In genomic region chr10:12991953-12992352, GRCm38 (mm10) we compare ENCODE assay signal across 25 mouse cellular contexts. TPM values are rescaled to one million over a fixed set of nuclear protein-coding genes. Genes with fewer than 3 reads are reported as not detected.
DNase-seq lines count a peak whose midpoint lies in the region; ATAC-seq lines count a peak whose summit lies in the region.
"Had no signal": no experiment of that assay in that cellular context is flagged by ENCODE, and none has a peak within 500 bp of the region (broad histone marks: within the 10 kb centered on the region; RNA-seq: fewer than 3 reads in every experiment).

No protein-coding gene starts in this region.

- ATAC-seq in midbrain, embryonic 14.5 days (ENCODE audit: low FRiP score, low TSS enrichment), result 0 out of 2 replicates have a peak, but pooled peaks have one; percentile 28
- ATAC-seq in midbrain, embryonic 16.5 days, result no peak
- ATAC-seq in liver, embryonic 13.5 days (ENCODE audit: low read depth), result peak; percentile 26; the same call in 1 of the 2 replicates
- ATAC-seq in kidney, embryonic 16.5 days (ENCODE audit: low FRiP score, low TSS enrichment), result no peak; the same call in 1 of the 2 replicates
- ATAC-seq: forebrain, embryonic 13.5 days; inflammation-experienced regulatory T-cells, adult 6 months; lung, postnatal 0 days; midbrain, embryonic 15.5 days had no signal

- H3K9me3 ChIP-seq in heart, embryonic 10.5 days, result no peaks in the 10 kb centered on the region
- no peaks in the 10 kb centered on the region for H3K9me3 ChIP-seq in midbrain, embryonic 14.5 days (ENCODE audit: control insufficient read depth, low read length)
- no peaks in the 10 kb centered on the region for H3K9me3 ChIP-seq in midbrain, embryonic 16.5 days (replicated peaks; ENCODE audit: control insufficient read depth, low read length, poor library complexity, severe bottlenecking)
- no peaks in the 10 kb centered on the region for H3K9me3 ChIP-seq in liver, embryonic 13.5 days (replicated peaks)
- H3K9me3 ChIP-seq in kidney, embryonic 16.5 days (ENCODE audit: low read length), result no peaks in the 10 kb centered on the region
- H3K9me3 ChIP-seq: embryonic facial prominence, embryonic 13.5 days; forebrain, embryonic 13.5 days; limb, embryonic 12.5 days; liver, embryonic 15.5 days; midbrain, embryonic 15.5 days; stomach, embryonic 15.5 days had no signal

- WGBS in heart, embryonic 10.5 days, result 80% methylated on average over 5 of the region's 5 CpGs
- WGBS in midbrain, embryonic 14.5 days, result 83% methylated on average over 5 of the region's 5 CpGs
- WGBS in midbrain, embryonic 16.5 days, result 85% methylated on average over 5 of the region's 5 CpGs
- WGBS in liver, embryonic 13.5 days (ENCODE audit: insufficient replicate concordance), result 64% methylated on average over 5 of the region's 5 CpGs
- 88% methylated on average over 5 of the region's 5 CpGs for WGBS in kidney, embryonic 16.5 days

- no peaks in the 10 kb centered on the region for H3K27me3 ChIP-seq in heart, embryonic 10.5 days (ENCODE audit: insufficient read depth, poor library complexity, severe bottlenecking)
- no peaks in the 10 kb centered on the region for H3K27me3 ChIP-seq in midbrain, embryonic 14.5 days (ENCODE audit: control insufficient read depth, insufficient read depth, low read length)
- H3K27me3 ChIP-seq in midbrain, embryonic 16.5 days (ENCODE audit: control insufficient read depth, insufficient read depth, low read depth, low read length), result no peaks in the 10 kb centered on the region
- no peaks in the 10 kb centered on the region for H3K27me3 ChIP-seq in liver, embryonic 13.5 days
- no peaks in the 10 kb centered on the region for H3K27me3 ChIP-seq in kidney, embryonic 16.5 days (ENCODE audit: insufficient read depth, low read length)
- H3K27me3 ChIP-seq: embryonic facial prominence, embryonic 13.5 days; forebrain, embryonic 13.5 days; limb, embryonic 12.5 days; liver, embryonic 15.5 days; midbrain, embryonic 15.5 days; stomach, embryonic 15.5 days had no signal

- H3K4me1 ChIP-seq in heart, embryonic 10.5 days, result peaks cover 15% of the 10 kb centered on the region
- no peaks in the 10 kb centered on the region for H3K4me1 ChIP-seq in midbrain, embryonic 14.5 days (ENCODE audit: control insufficient read depth, insufficient read depth, low read length)
- H3K4me1 ChIP-seq in midbrain, embryonic 16.5 days (ENCODE audit: control insufficient read depth, insufficient read depth, low read length), result no peaks in the 10 kb centered on the region
- H3K4me1 ChIP-seq in liver, embryonic 13.5 days (replicated peaks), result peaks cover 25% of the 10 kb centered on the region
- H3K4me1 ChIP-seq in kidney, embryonic 16.5 days (ENCODE audit: insufficient read depth, low read length), result no peaks in the 10 kb centered on the region
- H3K4me1 ChIP-seq: embryonic facial prominence, embryonic 13.5 days; limb, embryonic 12.5 days; midbrain, embryonic 15.5 days; stomach, embryonic 15.5 days had no signal

- intact Hi-C loops in heart, postnatal 25 days (cut with DNase I), result no loop called here

- 0 out of 2 replicates have a peak overlapping the region, but pooled peaks have one; percentile 29 for H3K27ac ChIP-seq in heart, embryonic 10.5 days
- no peak overlapping the region for H3K27ac ChIP-seq in midbrain, embryonic 14.5 days (replicated peaks; ENCODE audit: low read depth, low read length)
- no peak overlapping the region for H3K27ac ChIP-seq in midbrain, embryonic 16.5 days (ENCODE audit: low read length)
- H3K27ac ChIP-seq in liver, embryonic 13.5 days, result no peak overlapping the region
- H3K27ac ChIP-seq in kidney, embryonic 16.5 days (ENCODE audit: low read length), result no peak overlapping the region
- H3K27ac ChIP-seq: embryonic facial prominence, embryonic 13.5 days; forebrain, embryonic 13.5 days; hindbrain, embryonic 14.5 days; limb, embryonic 12.5 days; liver, embryonic 15.5 days; macrophage; midbrain, embryonic 15.5 days; stomach, embryonic 15.5 days had no signal

- no peak overlapping the region for H3K9ac ChIP-seq in midbrain, embryonic 14.5 days (replicated peaks; ENCODE audit: low read length)
- no peak overlapping the region for H3K9ac ChIP-seq in midbrain, embryonic 16.5 days (ENCODE audit: low read depth, low read length)
- H3K9ac ChIP-seq in liver, embryonic 13.5 days, result no peak overlapping the region
- H3K9ac ChIP-seq in kidney, embryonic 16.5 days (replicated peaks; ENCODE audit: low read length), result no peak overlapping the region
- H3K9ac ChIP-seq: embryonic facial prominence, embryonic 13.5 days; forebrain, embryonic 13.5 days; hindbrain, embryonic 14.5 days; limb, embryonic 12.5 days; liver, embryonic 15.5 days; midbrain, embryonic 15.5 days; stomach, embryonic 15.5 days had no signal

- no peak overlapping the region for H3K4me3 ChIP-seq in heart, embryonic 10.5 days
- no peak overlapping the region for H3K4me3 ChIP-seq in midbrain, embryonic 14.5 days (replicated peaks; ENCODE audit: low read depth, low read length)
- no peak overlapping the region for H3K4me3 ChIP-seq in midbrain, embryonic 16.5 days (ENCODE audit: low read depth, low read length)
- H3K4me3 ChIP-seq in liver, embryonic 13.5 days (replicated peaks), result no peak overlapping the region
- no peak overlapping the region for H3K4me3 ChIP-seq in kidney, embryonic 16.5 days (ENCODE audit: low read length)
- H3K4me3 ChIP-seq: embryonic facial prominence, embryonic 13.5 days; forebrain, embryonic 13.5 days; limb, embryonic 12.5 days; liver, embryonic 15.5 days; midbrain, embryonic 15.5 days; stomach, embryonic 15.5 days had no signal

- no peak for DNase-seq in heart, embryonic 10.5 days (ENCODE audit: low spot score)
- DNase-seq in heart, postnatal 25 days (ENCODE audit: low spot score), result no peak
- no peak for DNase-seq in midbrain, embryonic 14.5 days
- DNase-seq in liver, embryonic 13.5 days, result no peak
- DNase-seq in adrenal gland, adult 8-10 months, result no peak
- DNase-seq: adrenal gland, postnatal 10 days; cerebellum, adult 18-20 months; cerebellum, postnatal 14 days; gastrocnemius, postnatal 36 days; kidney, adult 18-20 months; kidney, postnatal 10 days; thymus, adult 2 months; thymus, postnatal 4 days had no signal

- H3K36me3 ChIP-seq in heart, embryonic 10.5 days, result no peaks in the 10 kb centered on the region
- H3K36me3 ChIP-seq in midbrain, embryonic 14.5 days (ENCODE audit: control insufficient read depth, insufficient read depth, low read length), result no peaks in the 10 kb centered on the region
- H3K36me3 ChIP-seq in midbrain, embryonic 16.5 days (ENCODE audit: control insufficient read depth, insufficient read depth, low read length), result no peaks in the 10 kb centered on the region
- no peaks in the 10 kb centered on the region for H3K36me3 ChIP-seq in liver, embryonic 13.5 days
- H3K36me3 ChIP-seq in kidney, embryonic 16.5 days (ENCODE audit: insufficient read depth, low read length), result no peaks in the 10 kb centered on the region
- H3K36me3 ChIP-seq: embryonic facial prominence, embryonic 13.5 days; limb, embryonic 12.5 days; liver, embryonic 15.5 days; midbrain, embryonic 15.5 days; stomach, embryonic 15.5 days had no signal

- H3K4me2 ChIP-seq in midbrain, embryonic 14.5 days (ENCODE audit: low read length), result no peak overlapping the region
- no peak overlapping the region for H3K4me2 ChIP-seq in midbrain, embryonic 16.5 days (ENCODE audit: low read length)
- no peak overlapping the region for H3K4me2 ChIP-seq in liver, embryonic 13.5 days
- no peak overlapping the region for H3K4me2 ChIP-seq in kidney, embryonic 16.5 days (replicated peaks; ENCODE audit: low read depth, low read length)
- H3K4me2 ChIP-seq: embryonic facial prominence, embryonic 13.5 days; forebrain, embryonic 13.5 days; hindbrain, embryonic 14.5 days; limb, embryonic 12.5 days; liver, embryonic 15.5 days; midbrain, embryonic 15.5 days; stomach, embryonic 15.5 days had no signal

RNA-seq across cellular contexts. Expression of gene Sf3b5, which starts 13.2 kb away (rescaled TPM):
- 39.0 and 42.9 TPM in 2 replicates for polyA plus RNA-seq in heart, embryonic 10.5 days (2016; fragmentation: Nextera tagmentation; extraction: Ambion mirVana)
- 1 to 10 TPM; 6.3 to 6.9 TPM for total RNA-seq in heart, postnatal 25 days (2021)
- polyA plus RNA-seq in midbrain, embryonic 14.5 days (2014; fragmentation: Nextera tagmentation; extraction: Ambion mirVana), result 25.3 and 29.1 TPM in 2 replicates
- polyA plus RNA-seq in midbrain, embryonic 16.5 days (2015; fragmentation: Nextera tagmentation; extraction: Ambion mirVana), result 20.4 and 20.8 TPM in 2 replicates
- 26.0 and 28.3 TPM in 2 replicates for polyA plus RNA-seq in liver, embryonic 13.5 days (2015; fragmentation: Nextera tagmentation; extraction: Ambion mirVana)
- 35.1 and 38.0 TPM in 2 replicates for polyA plus RNA-seq in kidney, embryonic 16.5 days (2015; fragmentation: Nextera tagmentation; extraction: Ambion mirVana)
- total RNA-seq in adrenal gland, adult 8-10 months (2022), result 10 to 100 TPM; 11.5 to 14.3 (median 12.5) TPM

RNA-seq across cellular contexts. Expression of gene Stx11, which starts 27.9 kb away (rescaled TPM):
- 5.3 and 6.0 TPM in 2 replicates for polyA plus RNA-seq in heart, embryonic 10.5 days (2016; fragmentation: Nextera tagmentation; extraction: Ambion mirVana)
- 1 to 10 TPM; 1.7 to 2.2 TPM for total RNA-seq in heart, postnatal 25 days (2021)
- 0.93 and 2.4 TPM in 2 replicates for polyA plus RNA-seq in midbrain, embryonic 14.5 days (2014; fragmentation: Nextera tagmentation; extraction: Ambion mirVana)
- polyA plus RNA-seq in midbrain, embryonic 16.5 days (2015; fragmentation: Nextera tagmentation; extraction: Ambion mirVana), result 1.3 and 1.7 TPM in 2 replicates
- polyA plus RNA-seq in liver, embryonic 13.5 days (2015; fragmentation: Nextera tagmentation; extraction: Ambion mirVana), result 12.5 and 13.6 TPM in 2 replicates
- 2.3 and 2.4 TPM in 2 replicates for polyA plus RNA-seq in kidney, embryonic 16.5 days (2015; fragmentation: Nextera tagmentation; extraction: Ambion mirVana)
- 10 to 100 TPM in 1 of 4 experiments, 1 to 10 TPM in 3; 7.7 to 10.2 (median 8.5) TPM for total RNA-seq in adrenal gland, adult 8-10 months (2022)

Comparison
In these comparisons a context has a peak if more than half of its experiments do, and no peak if none do; other contexts are left out.
1. ATAC-seq: peak in midbrain, embryonic 14.5 days (single experiment) and liver, embryonic 13.5 days (single experiment); none in midbrain, embryonic 16.5 days (single experiment) and kidney, embryonic 16.5 days (single experiment).